Mouse (Mus musculus) heart, postnatal 0 days (tissue): ENCODE measurements at regions not wholly inside any gene's neighbourhood (a gene's known extent, or its start where the extent isn't known, plus 50 kb on each side); places are given as distances from the start of the nearest gene placed in this dataset.

Experiments used
- CTCF ChIP-seq: IDR thresholded peaks from 2 replicates; pipeline ENCODE4 v1.5.1; 2016; ENCODE audit warnings: antibody characterized with exemption, control low read depth, low read depth
- EP300 ChIP-seq: IDR thresholded peaks from 2 replicates; pipeline ENCODE4 v1.6.1; 2016; ENCODE audit warnings: antibody characterized with exemption, low read depth

GRCm38 (mm10) chr4:99560604-99561003 lies 95.5 kb upstream of the Foxd3 start:
- TF ChIP-seq CTCF (no peak), EP300 (no peak)
